Mouse (Mus musculus) forebrain, embryonic 11.5 days (tissue): Measurements from ENCODE around the gene Borcs6. TPM values are rescaled to one million over a fixed set of nuclear protein-coding genes. Genes with fewer than 3 reads are reported as not detected.
A peak's percentile ranks its signal among the peaks of the same experiment; 100 is the strongest.

Experiments used
- ATAC-seq: fragments of 200-750 bp; cut with Nextera tagmentation; replicated peaks from 2 replicates; pipeline ENCODE4 v1.8.0; 2017; ENCODE audit warnings: moderate TSS enrichment; ENCODE audit not compliant: low FRiP score
- DNase-seq: peaks from one replicate; pipeline ENCODE4 v3.0.0-alpha.2; 2017; ENCODE audit warnings: low spot score
- H3K27ac ChIP-seq: fragments of 300-500 bp; sonication (generic); 2 replicates; pipeline ENCODE4 v1.5.1; 2014; ENCODE audit warnings: low read depth, low read length
- H3K27me3 ChIP-seq: fragments of 300-500 bp; sonication (generic); 2 replicates; pipeline ENCODE4 v1.6.1; 2014; ENCODE audit warnings: mild to moderate bottlenecking, low read length, mixed read lengths; ENCODE audit not compliant: control insufficient read depth, insufficient read depth
- H3K36me3 ChIP-seq: fragments of 300-500 bp; sonication (generic); 2 replicates; pipeline ENCODE4 v1.6.1; 2014; ENCODE audit warnings: mild to moderate bottlenecking, low read length, moderate library complexity, mixed read lengths; ENCODE audit not compliant: control insufficient read depth, insufficient read depth
- H3K4me1 ChIP-seq: fragments of 300-500 bp; sonication (generic); replicated peaks from 2 replicates; pipeline ENCODE4 v1.6.1; 2014; ENCODE audit warnings: low read length, mixed read lengths; ENCODE audit not compliant: control insufficient read depth, insufficient read depth
- H3K4me2 ChIP-seq: fragments of 300-500 bp; sonication (generic); 2 replicates; pipeline ENCODE4 v1.6.1; 2014; ENCODE audit warnings: low read depth, mild to moderate bottlenecking, low read length, moderate library complexity, mixed read lengths; ENCODE audit not compliant: severe bottlenecking
- H3K4me3 ChIP-seq: fragments of 300-500 bp; sonication (generic); 2 replicates; pipeline ENCODE4 v1.5.1; 2014; ENCODE audit warnings: low read depth, low read length
- H3K9ac ChIP-seq: fragments of 300-500 bp; sonication (generic); 2 replicates; pipeline ENCODE4 v1.6.1; 2014; ENCODE audit warnings: low read length
- H3K9me3 ChIP-seq: fragments of 300-500 bp; sonication (generic); 2 replicates; pipeline ENCODE4 v1.6.1; 2016; ENCODE audit warnings: low read length, mixed read lengths; ENCODE audit not compliant: control insufficient read depth
- WGBS: fragments of 180-500 bp; shearing (Covaris S2); extraction: QIAGEN DNeasy Blood & Tissue Kit; methylation state at CpG from one replicate; pipeline ENCODE4 v1.1.7; 2014; 5-methylcytosine and 5-hydroxymethylcytosine counted together
- polyA plus RNA-seq: library from polyadenylated mRNA; unstranded; fragments of >200 nt; fragmentation: Nextera tagmentation; extraction: Ambion mirVana; gene quantifications from 2 replicates; pipeline ENCODE4 v1.2.1, GENCODE M21; 2014

The Borcs6 gene
- polyA plus RNA-seq, 1 experiment from 2014 or later: 7.9 TPM

DNA sequence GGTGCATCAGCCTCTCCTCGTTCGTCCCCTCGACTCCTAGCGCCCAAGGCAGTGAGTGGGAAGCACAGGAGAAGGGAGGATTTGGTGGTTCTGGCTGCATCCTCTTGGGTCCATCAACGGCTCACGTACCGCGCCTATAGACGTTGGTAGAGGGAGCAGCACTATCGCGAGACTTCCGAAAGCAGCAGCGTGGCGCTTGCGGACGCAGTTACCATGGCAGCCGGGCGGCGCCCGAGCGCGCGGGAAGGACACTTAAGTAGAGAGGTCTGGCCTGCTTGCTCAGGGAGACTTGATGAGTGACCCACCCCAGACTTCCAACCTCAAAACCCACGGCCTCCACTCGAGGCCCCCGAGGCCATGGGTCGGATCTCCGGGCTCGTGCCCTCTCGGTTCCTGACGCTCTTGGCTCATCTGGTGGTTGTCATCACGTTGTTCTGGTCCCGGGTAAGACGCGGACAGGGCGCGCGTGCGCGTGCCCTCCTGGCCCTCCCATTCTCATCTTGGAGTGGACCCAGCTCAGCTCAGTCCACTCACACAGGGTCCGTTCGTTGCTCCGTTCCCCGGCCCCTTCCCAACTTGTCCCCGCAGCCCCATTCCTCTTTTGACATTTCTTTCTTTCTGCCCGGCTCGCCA is 11.2 kb downstream of the Borcs6 start, which contains the start of gene Tmem107:
Gene Tmem107 (plus strand): TSS at position 217 of the 633 bp plus-strand sequence.
- Histone ChIP-seq H3K4me2 (peak within 1 kb of the TSS; percentile 86), H3K36me3 (no peaks in the 10 kb centered on the region), H3K27ac (peak within 1 kb of the TSS; percentile 76), H3K27me3 (no peaks in the 10 kb centered on the region), H3K4me3 (peak within 1 kb of the TSS; percentile 60), H3K9ac (peak within 1 kb of the TSS; percentile 73), H3K9me3 (no peaks in the 10 kb centered on the region), H3K4me1 (peaks cover 9% of the 10 kb centered on the region; the same call in 1 of the 2 replicates)
- 0% methylated on average over 47 of the region's 47 CpGs for WGBS
- ATAC-seq (peak; percentile 87), DNase-seq (peak; percentile 94)

DNA sequence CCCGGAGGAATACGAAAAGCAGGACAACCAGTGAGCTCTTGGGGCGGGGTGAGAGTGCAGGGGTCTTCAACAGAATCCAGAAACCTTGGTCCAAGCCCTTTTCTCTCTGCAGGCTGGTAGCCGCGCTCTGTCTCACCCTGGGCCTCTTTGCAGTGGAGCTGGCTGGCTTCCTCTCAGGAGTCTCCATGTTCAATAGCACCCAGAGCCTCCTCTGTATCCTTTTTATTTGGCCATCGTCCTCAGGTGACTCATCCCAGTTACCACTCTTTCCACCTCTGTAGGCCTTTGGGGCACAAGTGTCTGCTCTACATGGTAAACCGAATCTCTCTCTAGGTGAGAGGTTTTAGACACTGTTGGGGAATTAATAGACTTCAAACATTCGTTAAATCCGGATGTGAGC is 11.7 kb downstream of the Borcs6 start:
- Histone ChIP-seq H3K4me3 (peak overlapping the region; percentile 60), H3K4me1 (peaks cover 5% of the 10 kb centered on the region; the same call in 1 of the 2 replicates)
- 21% methylated on average over 9 of the region's 9 CpGs for WGBS

DNA sequence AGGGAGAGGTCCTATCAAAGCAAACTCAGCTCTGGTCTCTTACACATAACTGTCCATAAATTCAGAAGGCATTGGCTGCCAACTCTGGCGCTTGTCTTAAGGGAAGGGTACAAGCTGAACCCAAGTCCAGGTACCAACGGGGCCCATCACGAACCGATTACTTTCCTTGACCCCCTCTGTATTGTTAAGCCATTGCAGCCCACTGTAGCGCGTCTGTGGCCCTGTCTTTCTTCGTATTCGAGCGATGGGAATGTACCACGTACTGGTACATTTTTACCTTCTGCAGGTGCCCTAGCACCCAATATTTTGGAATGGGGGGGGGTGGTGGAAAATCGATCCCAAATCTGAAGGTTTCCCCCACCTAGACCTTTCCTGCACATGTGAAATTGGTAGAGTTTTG is 12.7 kb downstream of the Borcs6 start:
- Histone ChIP-seq H3K9ac (no peak overlapping the region), H3K27ac (0 out of 2 replicates have a peak overlapping the region, but pooled peaks have one; percentile 58)

More for the DNA sequence above, 11.7 kb downstream of the Borcs6 start:
- H3K9ac ChIP-seq: peak overlapping the region; percentile 73
- H3K9me3 ChIP-seq: no peaks in the 10 kb centered on the region
- no peaks in the 10 kb centered on the region for H3K36me3 ChIP-seq
- no peak for DNase-seq
- ATAC-seq: no peak
- H3K4me2 ChIP-seq: peak overlapping the region; percentile 86
- peak overlapping the region; percentile 76; the same call in 1 of the 2 replicates for H3K27ac ChIP-seq
- no peaks in the 10 kb centered on the region for H3K27me3 ChIP-seq

DNA sequence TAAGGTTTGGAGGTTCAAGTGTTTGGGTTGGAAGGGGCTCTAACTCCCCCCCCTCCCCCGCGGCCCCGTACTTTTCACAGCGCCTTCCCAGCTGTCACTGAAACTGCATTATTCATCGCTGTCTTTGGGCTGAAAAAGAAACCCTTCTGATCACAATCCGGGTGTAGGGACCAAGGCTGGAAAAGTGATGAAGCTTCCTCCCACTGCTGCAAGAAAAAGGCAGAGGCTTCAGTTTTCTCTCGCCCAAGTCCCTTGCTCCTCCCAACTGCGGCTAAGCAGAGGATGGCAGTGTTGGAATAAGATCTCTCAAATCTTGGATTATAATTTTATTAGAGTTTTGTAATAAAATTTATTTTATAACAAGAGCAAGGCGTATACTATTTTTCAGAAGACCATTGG is 13.1 kb downstream of the Borcs6 start:
- no peaks in the 10 kb centered on the region for H3K9me3 ChIP-seq
- peak overlapping the region; percentile 58; the same call in 1 of the 2 replicates for H3K27ac ChIP-seq
- no peaks in the 10 kb centered on the region for H3K27me3 ChIP-seq
- peaks cover 5% of the 10 kb centered on the region; the same call in 1 of the 2 replicates for H3K4me1 ChIP-seq
- ATAC-seq: no peak
- no peak for DNase-seq
- H3K4me3 ChIP-seq: peak overlapping the region; percentile 24
- H3K4me2 ChIP-seq: peak overlapping the region; percentile 50
- 12% methylated on average over 8 of the region's 9 CpGs for WGBS
- peak overlapping the region; percentile 42; the same call in 1 of the 2 replicates for H3K9ac ChIP-seq
- H3K36me3 ChIP-seq: no peaks in the 10 kb centered on the region

More for the DNA sequence above, 12.7 kb downstream of the Borcs6 start:
- ATAC-seq: no peak
- Histone ChIP-seq H3K4me1 (peaks cover 5% of the 10 kb centered on the region; the same call in 1 of the 2 replicates), H3K36me3 (no peaks in the 10 kb centered on the region), H3K4me3 (peak overlapping the region; percentile 24), H3K9me3 (no peaks in the 10 kb centered on the region), H3K27me3 (no peaks in the 10 kb centered on the region), H3K4me2 (peak overlapping the region; percentile 50)
- no peak for DNase-seq
- 82% methylated on average over 11 of the region's 11 CpGs for WGBS

DNA sequence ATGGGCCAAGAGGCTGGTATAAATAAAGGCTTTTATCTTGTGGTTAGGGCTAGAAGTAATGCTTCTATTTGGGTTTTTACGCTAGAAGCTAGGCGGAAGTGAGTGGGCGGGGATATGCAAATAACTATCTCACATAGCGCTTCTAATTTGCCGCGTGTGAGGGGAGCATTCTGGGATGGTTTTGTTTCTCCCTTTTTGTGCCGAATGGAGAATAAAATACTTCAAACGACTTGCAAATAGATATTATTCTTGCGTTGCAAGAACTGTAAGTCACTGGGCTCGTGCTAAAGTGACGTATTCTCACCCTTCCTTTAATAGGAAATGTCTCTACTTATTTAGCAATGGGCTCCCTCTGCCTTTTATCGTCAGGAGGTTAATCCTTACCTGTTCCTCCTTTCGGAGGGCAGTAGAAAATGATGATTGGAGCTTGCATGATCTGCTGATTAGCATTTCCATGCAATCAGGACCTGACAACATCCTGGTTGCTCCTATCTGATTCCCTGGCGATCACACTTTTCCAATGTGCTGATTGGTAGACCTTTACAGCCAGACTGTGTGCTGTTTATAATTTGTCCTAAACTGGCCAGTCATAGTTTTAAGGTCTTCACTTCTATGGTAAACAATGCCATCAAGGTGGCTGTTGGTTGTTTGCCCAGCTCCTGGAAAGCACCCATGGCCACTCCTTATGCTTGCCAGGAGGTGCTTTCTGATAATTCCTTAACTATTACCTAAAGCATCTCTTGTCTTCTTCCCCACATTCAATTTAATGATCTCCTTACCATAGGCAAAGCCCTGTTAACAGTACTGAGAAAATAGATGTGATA is 13.8 kb downstream of the Borcs6 start:
- 0% methylated on average over 14 of the region's 14 CpGs for WGBS
- no peaks in the 10 kb centered on the region for H3K36me3 ChIP-seq
- peaks cover 5% of the 10 kb centered on the region; the same call in 1 of the 2 replicates for H3K4me1 ChIP-seq
- peak overlapping the region; percentile 24; the same call in 1 of the 2 replicates for H3K4me3 ChIP-seq
- ATAC-seq (peak; percentile 68), DNase-seq (peak; percentile 78)
- peak overlapping the region; percentile 72 for H3K9ac ChIP-seq
- H3K27ac ChIP-seq: peak overlapping the region; percentile 86
- H3K9me3 ChIP-seq: no peaks in the 10 kb centered on the region
- no peaks in the 10 kb centered on the region for H3K27me3 ChIP-seq
- H3K4me2 ChIP-seq: peak overlapping the region; percentile 50

DNA sequence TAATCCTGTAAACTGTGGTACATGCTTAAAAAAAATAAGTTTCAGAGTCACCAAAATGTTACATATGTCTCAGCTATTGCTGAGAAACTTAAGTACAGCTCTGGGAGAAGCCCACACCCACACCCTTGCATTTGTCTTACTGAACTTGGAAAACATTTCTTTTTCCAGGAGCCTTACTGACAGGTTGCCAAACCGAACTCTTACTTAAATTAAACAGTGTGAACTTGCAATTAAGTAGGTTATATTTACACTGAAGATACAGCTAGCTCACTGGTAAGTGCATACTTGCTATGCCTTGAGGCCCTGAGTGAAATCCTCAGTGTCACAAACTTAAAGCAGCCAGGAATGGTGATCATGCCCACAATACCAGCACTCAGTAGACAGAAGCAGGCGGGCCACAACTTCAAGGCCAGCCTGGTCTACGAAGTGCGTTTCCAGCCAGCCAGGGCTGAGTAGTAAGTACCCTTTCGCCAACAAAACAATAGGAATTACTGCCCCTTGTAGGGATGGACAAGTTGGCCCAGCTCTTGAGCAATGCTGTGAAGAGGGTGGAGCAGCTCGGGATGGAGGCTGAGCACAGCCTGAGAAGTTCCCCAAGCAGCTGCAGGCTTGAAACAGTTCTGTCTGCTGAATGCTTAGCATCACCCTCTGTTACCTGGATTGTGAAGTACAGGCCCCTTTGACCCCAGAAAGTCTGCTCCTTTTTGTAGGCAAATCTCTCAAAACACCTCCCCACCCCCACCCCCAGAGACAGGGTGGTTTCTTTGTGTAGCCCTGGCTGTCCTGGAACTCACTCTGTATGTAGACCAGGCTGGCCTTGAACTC is 14.6 kb downstream of the Borcs6 start:
- no peaks in the 10 kb centered on the region for H3K9me3 ChIP-seq
- H3K4me1 ChIP-seq: peaks cover 5% of the 10 kb centered on the region; the same call in 1 of the 2 replicates
- no peak for DNase-seq
- no peak overlapping the region for H3K4me3 ChIP-seq
- H3K27me3 ChIP-seq: no peaks in the 10 kb centered on the region
- no peak overlapping the region for H3K4me2 ChIP-seq
- WGBS: 47% methylated on average over 6 of the region's 6 CpGs
- peak overlapping the region; percentile 86 for H3K27ac ChIP-seq
- ATAC-seq: no peak
- H3K9ac ChIP-seq: no peak overlapping the region
- no peaks in the 10 kb centered on the region for H3K36me3 ChIP-seq

DNA sequence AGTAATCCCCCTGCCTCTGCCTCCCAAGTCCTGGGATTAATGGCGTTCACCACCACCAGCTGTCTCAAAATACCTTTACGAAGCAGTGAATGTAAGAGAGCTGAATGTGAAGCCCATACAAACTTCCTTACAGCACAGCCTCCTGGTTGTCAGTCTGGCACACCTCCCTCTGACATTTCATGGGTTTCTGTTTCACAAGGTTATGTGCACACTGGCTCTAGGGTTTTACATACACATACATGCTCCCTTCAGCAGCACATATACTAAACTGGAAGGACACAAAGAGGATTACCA is 15.2 kb downstream of the Borcs6 start:
- DNase-seq (no peak), ATAC-seq (no peak)
- H3K9ac ChIP-seq: no peak overlapping the region
- no peaks in the 10 kb centered on the region for H3K9me3 ChIP-seq
- no peak overlapping the region for H3K4me2 ChIP-seq
- no peaks in the 10 kb centered on the region for H3K36me3 ChIP-seq
- H3K4me3 ChIP-seq: no peak overlapping the region
- H3K27ac ChIP-seq: no peak overlapping the region
- peaks cover 5% of the 10 kb centered on the region; the same call in 1 of the 2 replicates for H3K4me1 ChIP-seq
- no peaks in the 10 kb centered on the region for H3K27me3 ChIP-seq
- WGBS: 41% methylated on average over 2 of the region's 2 CpGs
